Mouse (Mus musculus) monocyte, adult 5-6 weeks (primary cell): ENCODE measurements around the gene Kcnj4. TPM values are rescaled to one million over a fixed set of nuclear protein-coding genes. Genes with fewer than 3 reads are reported as not detected.

Source experiments
- ATAC-seq: fragments of 153-309, 156-312 bp; replicated peaks from 2 replicates; pipeline ENCODE4 v1.8.0; 2017; ENCODE audit warnings: mild to moderate bottlenecking; ENCODE audit not compliant: low TSS enrichment, insufficient number of reproducible peaks, severe bottlenecking, poor library complexity, low FRiP score
- total RNA-seq: library from RNA; stranded (forward); fragments of 200-1000, 200-491, 200-594 nt; gene quantifications from 3 replicates; pipeline ENCODE4 v1.2.3, GENCODE M21; 2017

The Kcnj4 gene
- total RNA-seq, 1 experiment from 2014 or later = not detected

- no peak for ATAC-seq
Measured at GRCm38 (mm10) chr15:79438209-79438810, 66.7 kb downstream of the Kcnj4 start.

GRCm38 (mm10) chr15:79437541-79438208 lies 67.4 kb downstream of the Kcnj4 start:
- ATAC-seq = no peak

GRCm38 (mm10) chr15:79436481-79436921 lies 68.5 kb downstream of the Kcnj4 start:
- ATAC-seq = no peak

GRCm38 (mm10) chr15:79435191-79435671 lies 69.8 kb downstream of the Kcnj4 start:
- no peak for ATAC-seq

Other genes with a start within 250 kb of the Kcnj4 start
- gene Baiap2l2, start 219.7 kb downstream of the Kcnj4 start, total RNA-seq = 0.57 TPM in 1 of 3 replicates, not detected in the others
- gene Pla2g6, start 176.9 kb downstream of the Kcnj4 start, total RNA-seq = 1.1 to 5.4 TPM (median 3.4 TPM) in 3 replicates
- gene Maff, start 158.6 kb downstream of the Kcnj4 start, total RNA-seq = 9.8 to 14.5 TPM (median 10.4 TPM) in 3 replicates
- 10.6 to 25.9 TPM (median 19.9 TPM) in 3 replicates for gene Tmem184b, start 101.7 kb downstream of the Kcnj4 start, total RNA-seq
- gene Csnk1e, start 49.7 kb downstream of the Kcnj4 start, total RNA-seq = 40.4 to 66.9 TPM (median 49.9 TPM) in 3 replicates
- gene Kdelr3, start 11.2 kb upstream of the Kcnj4 start, total RNA-seq = not detected in 3 replicates
- 261 to 381 TPM (median 262 TPM) in 3 replicates for gene Ddx17, start 41.5 kb upstream of the Kcnj4 start, total RNA-seq
- 0.97 TPM in 1 of 3 replicates, not detected in the others for gene Dmc1, start 99.9 kb upstream of the Kcnj4 start, total RNA-seq
- 1.0 to 4.5 TPM (median 1.3 TPM) in 3 replicates for gene Fam227a, start 153.7 kb upstream of the Kcnj4 start, total RNA-seq
- 12.1 to 23.7 TPM (median 18.3 TPM) in 3 replicates for gene Cby1, start 154.0 kb upstream of the Kcnj4 start, total RNA-seq
- gene Tomm22, start 165.6 kb upstream of the Kcnj4 start, total RNA-seq = 84.8 to 123 TPM (median 106 TPM) in 3 replicates
- 15.8 to 20.3 TPM (median 16.9 TPM) in 3 replicates for gene Josd1, start 182.7 kb upstream of the Kcnj4 start, total RNA-seq
- gene Gtpbp1, start 185.6 kb upstream of the Kcnj4 start, total RNA-seq = 53.0 to 76.7 TPM (median 73.7 TPM) in 3 replicates
- 138 to 194 TPM (median 160 TPM) in 3 replicates for gene Sun2, start 237.3 kb upstream of the Kcnj4 start, total RNA-seq